Mouse (Mus musculus) inflammation-experienced regulatory T-cells, adult 6 months (primary cell): Measurements from ENCODE around the gene Nectin1. TPM values are rescaled to one million over a fixed set of nuclear protein-coding genes. Genes with fewer than 3 reads are reported as not detected.

Source experiments
- ATAC-seq: one replicate; pipeline ENCODE4 v1.8.0; 2017
- polyA plus RNA-seq, 3 experiments: library from polyadenylated mRNA; unstranded; fragments of 100-300 nt; shearing (Covaris generic); gene quantifications; one replicate each; pipeline ENCODE4 v1.2.1; 2017

The Nectin1 gene
- polyA plus RNA-seq, 3 experiments from 2014 or later, result 0.36 to 2.6 (median 0.57) TPM

GRCm38 (mm10) chr9:43768779-43769178, 25.0 kb downstream of the Nectin1 start:
- ATAC-seq, result no peak

- no peak for ATAC-seq
Measured at GRCm38 (mm10) chr9:43769228-43769627, 25.4 kb downstream of the Nectin1 start.

GRCm38 (mm10) chr9:43769940-43770339, 26.2 kb downstream of the Nectin1 start:
- no peak for ATAC-seq

GRCm38 (mm10) chr9:43771041-43771440, 27.3 kb downstream of the Nectin1 start:
- no peak for ATAC-seq

- no peak for ATAC-seq
Measured at GRCm38 (mm10) chr9:43772460-43772859, 28.7 kb downstream of the Nectin1 start.

GRCm38 (mm10) chr9:43773521-43773920, 29.7 kb downstream of the Nectin1 start:
- no peak for ATAC-seq

- no peak for ATAC-seq
Measured at GRCm38 (mm10) chr9:43774427-43774826, 30.6 kb downstream of the Nectin1 start.

GRCm38 (mm10) chr9:43776231-43776630, 32.4 kb downstream of the Nectin1 start:
- ATAC-seq, result no peak

- no peak for ATAC-seq
Measured at GRCm38 (mm10) chr9:43777362-43778360, 33.9 kb downstream of the Nectin1 start.

GRCm38 (mm10) chr9:43780883-43781282, 37.1 kb downstream of the Nectin1 start:
- no peak for ATAC-seq

- ATAC-seq, result no peak
Measured at GRCm38 (mm10) chr9:43782401-43782800, 38.6 kb downstream of the Nectin1 start.

- ATAC-seq, result peak; percentile 41
Measured at GRCm38 (mm10) chr9:43783959-43784358, 40.2 kb downstream of the Nectin1 start.

GRCm38 (mm10) chr9:43784841-43785240, 41.1 kb downstream of the Nectin1 start:
- ATAC-seq, result peak; percentile 32

GRCm38 (mm10) chr9:43787591-43787990, 43.8 kb downstream of the Nectin1 start:
- ATAC-seq, result no peak

GRCm38 (mm10) chr9:43792681-43793080, 48.9 kb downstream of the Nectin1 start:
- ATAC-seq, result no peak

GRCm38 (mm10) chr9:43793411-43793810, 49.6 kb downstream of the Nectin1 start:
- no peak for ATAC-seq

GRCm38 (mm10) chr9:43796031-43796430, 52.2 kb downstream of the Nectin1 start:
- no peak for ATAC-seq

GRCm38 (mm10) chr9:43796841-43797740, 53.3 kb downstream of the Nectin1 start:
- no peak for ATAC-seq

GRCm38 (mm10) chr9:43797746-43798145, 54.0 kb downstream of the Nectin1 start:
- ATAC-seq, result no peak

GRCm38 (mm10) chr9:43800525-43800924, 56.7 kb downstream of the Nectin1 start:
- no peak for ATAC-seq

- no peak for ATAC-seq
Measured at GRCm38 (mm10) chr9:43801911-43802310, 58.1 kb downstream of the Nectin1 start.

GRCm38 (mm10) chr9:43807565-43807964, 63.8 kb downstream of the Nectin1 start:
- ATAC-seq, result no peak

- no peak for ATAC-seq
Measured at GRCm38 (mm10) chr9:43808099-43808498, 64.3 kb downstream of the Nectin1 start.
